Mouse (Mus musculus): Measurements from ENCODE around the gene Fgfr2. TPM values are rescaled to one million over a fixed set of nuclear protein-coding genes. Genes with fewer than 3 reads are reported as not detected.

The Fgfr2 gene
- polyA plus RNA-seq, 1 experiment from 2014 or later: 92.0 TPM

DNA sequence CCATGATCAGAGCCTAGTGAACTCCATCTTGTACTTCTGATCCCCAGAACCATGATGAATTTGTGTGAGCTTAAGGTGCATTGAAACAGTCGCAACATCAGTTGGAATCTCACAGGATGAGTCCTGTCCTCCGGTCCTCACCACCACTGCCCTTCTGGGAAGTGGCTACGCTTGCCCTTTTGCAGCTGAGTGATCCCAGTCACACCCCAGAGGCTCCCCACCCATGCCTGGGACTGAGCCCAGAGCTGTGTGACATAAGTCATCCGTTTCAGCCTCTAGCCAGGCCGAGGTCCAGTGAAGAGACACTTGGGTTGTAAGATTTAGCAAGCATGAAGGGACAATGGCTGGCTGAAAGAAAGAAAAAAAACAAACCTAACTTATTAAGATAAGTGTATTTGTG, 2318.2 kb downstream of the Fgfr2 start:
- DNase-seq (ENCODE audit: low spot score, missing footprints) (no peak), ATAC-seq (ENCODE audit: low FRiP score) (no peak)
- WGBS: 81% methylated on average over 5 of the region's 5 CpGs
- no peak overlapping the region for H3K27ac ChIP-seq (ENCODE audit: low read depth, low read length)
- no peak overlapping the region for H3K9ac ChIP-seq (ENCODE audit: low read length)
- no peak overlapping the region for H3K4me2 ChIP-seq
- no peaks in the 10 kb centered on the region for H3K36me3 ChIP-seq (ENCODE audit: control insufficient read depth, insufficient read depth, low read length)
- no peak overlapping the region for H3K4me3 ChIP-seq (ENCODE audit: low read depth, low read length)
- no peaks in the 10 kb centered on the region for H3K9me3 ChIP-seq (ENCODE audit: control insufficient read depth, low read length)
- no peaks in the 10 kb centered on the region for H3K27me3 ChIP-seq (ENCODE audit: control insufficient read depth, insufficient read depth, low read length)
- H3K4me1 ChIP-seq (ENCODE audit: control insufficient read depth, insufficient read depth, low read length): no peaks in the 10 kb centered on the region

DNA sequence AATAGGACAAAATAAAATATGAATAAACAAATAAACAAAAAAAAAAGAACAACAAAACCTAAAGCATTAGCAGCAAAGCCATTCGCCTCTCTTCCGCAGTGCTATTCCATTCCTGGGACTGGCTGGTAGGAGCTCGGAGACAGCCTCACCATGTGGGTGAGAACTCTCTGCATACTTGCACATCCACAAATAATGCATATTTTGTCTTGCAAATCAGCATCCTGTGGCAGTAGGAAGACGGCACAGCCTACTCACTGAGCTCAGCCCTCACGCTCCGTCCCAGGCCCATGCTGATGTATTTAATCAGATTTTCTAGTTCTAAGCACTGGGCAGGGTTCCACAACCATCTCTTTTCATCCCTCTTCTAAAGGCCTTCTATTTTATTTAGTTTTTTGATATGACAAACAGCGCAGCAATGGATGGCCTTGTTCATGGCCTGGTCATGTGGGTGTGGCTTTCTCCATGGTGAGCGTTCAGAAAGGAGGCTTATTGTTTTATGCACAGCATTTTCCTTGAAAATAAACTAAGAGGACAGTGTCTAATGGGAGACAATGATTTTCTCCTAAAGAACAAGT, 2319.8 kb downstream of the Fgfr2 start:
- Histone ChIP-seq H3K4me1 (ENCODE audit: control insufficient read depth, insufficient read depth, low read length) (no peaks in the 10 kb centered on the region), H3K9me3 (ENCODE audit: control insufficient read depth, low read length) (no peaks in the 10 kb centered on the region), H3K27ac (ENCODE audit: low read depth, low read length) (no peak overlapping the region), H3K9ac (ENCODE audit: low read length) (no peak overlapping the region), H3K36me3 (ENCODE audit: control insufficient read depth, insufficient read depth, low read length) (no peaks in the 10 kb centered on the region), H3K4me3 (ENCODE audit: low read depth, low read length) (no peak overlapping the region), H3K27me3 (ENCODE audit: control insufficient read depth, insufficient read depth, low read length) (no peaks in the 10 kb centered on the region), H3K4me2 (no peak overlapping the region)
- no peak for ATAC-seq (ENCODE audit: low FRiP score)
- no peak for DNase-seq (ENCODE audit: low spot score, missing footprints)
- 92% methylated on average over 8 of the region's 8 CpGs for WGBS

DNA sequence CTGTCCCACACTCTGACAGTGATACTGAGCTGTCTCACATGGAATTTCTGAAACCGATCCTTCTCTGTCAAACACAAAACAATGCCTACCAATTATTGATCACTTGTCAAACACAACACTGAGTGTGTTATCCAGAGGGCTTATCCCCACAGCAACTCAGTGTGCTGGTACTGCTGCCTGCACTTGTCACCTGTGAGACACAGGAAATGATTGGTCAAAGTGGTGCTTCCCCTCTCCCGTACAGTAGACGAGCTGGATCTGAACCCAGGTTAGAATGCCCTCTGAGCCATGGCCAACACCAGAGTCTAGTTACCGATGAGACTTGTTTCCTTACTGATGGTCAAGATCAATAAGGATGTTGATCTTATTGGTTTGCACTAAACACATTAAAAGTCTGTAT, 2321.3 kb downstream of the Fgfr2 start:
- Histone ChIP-seq H3K4me1 (ENCODE audit: control insufficient read depth, insufficient read depth, low read length) (no peaks in the 10 kb centered on the region), H3K27me3 (ENCODE audit: control insufficient read depth, insufficient read depth, low read length) (no peaks in the 10 kb centered on the region), H3K4me2 (no peak overlapping the region), H3K9ac (ENCODE audit: low read length) (no peak overlapping the region), H3K27ac (ENCODE audit: low read depth, low read length) (no peak overlapping the region), H3K4me3 (ENCODE audit: low read depth, low read length) (no peak overlapping the region), H3K36me3 (ENCODE audit: control insufficient read depth, insufficient read depth, low read length) (no peaks in the 10 kb centered on the region), H3K9me3 (ENCODE audit: control insufficient read depth, low read length) (no peaks in the 10 kb centered on the region)
- ATAC-seq (ENCODE audit: low FRiP score): no peak
- 89% methylated on average over 4 of the region's 4 CpGs for WGBS
- DNase-seq (ENCODE audit: low spot score, missing footprints): no peak

DNA sequence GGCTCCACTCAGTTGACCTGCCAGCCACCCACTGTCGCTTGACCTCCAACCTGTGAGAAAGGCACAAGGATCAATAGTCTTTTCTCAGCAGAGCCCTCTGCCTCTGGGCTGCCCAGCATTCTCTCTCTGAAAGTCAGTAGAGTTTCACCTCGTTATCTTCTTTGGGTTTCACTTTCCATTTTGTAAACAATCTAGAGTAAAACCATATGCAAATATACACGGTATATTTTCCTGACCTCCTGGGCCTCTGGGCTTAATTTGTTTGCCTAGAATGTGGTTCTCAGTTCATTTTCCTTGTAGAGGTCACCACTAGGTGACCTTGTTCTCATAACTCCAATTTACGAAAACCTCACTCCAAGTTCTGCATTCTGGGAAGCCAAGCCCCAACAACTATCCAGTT, 2322.5 kb downstream of the Fgfr2 start:
- WGBS: 75% methylated on average over 4 of the region's 4 CpGs

DNA sequence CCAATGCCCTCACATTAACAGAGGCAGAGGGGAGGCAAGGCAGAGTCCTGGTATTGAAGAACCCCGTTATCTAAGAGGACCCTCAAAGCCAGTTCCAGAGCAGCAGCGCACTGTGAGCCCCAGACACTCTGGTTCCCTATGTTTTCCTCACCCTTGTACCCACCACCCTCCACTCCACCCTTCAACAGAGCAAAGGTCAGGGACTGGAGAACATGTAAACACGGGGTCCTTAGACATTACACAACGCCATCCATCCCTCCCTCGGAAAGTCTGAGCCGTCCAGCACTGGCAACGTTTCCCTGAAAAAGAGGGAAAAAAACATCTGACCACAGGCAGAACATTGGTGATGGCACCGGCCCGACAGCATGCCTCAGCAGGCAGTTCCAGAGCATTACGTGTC, 2323.7 kb downstream of the Fgfr2 start:
- no peaks in the 10 kb centered on the region for H3K4me1 ChIP-seq (ENCODE audit: control insufficient read depth, insufficient read depth, low read length)
- no peak overlapping the region for H3K4me2 ChIP-seq
- ATAC-seq (ENCODE audit: low FRiP score) (no peak), DNase-seq (ENCODE audit: low spot score, missing footprints) (no peak)
- no peaks in the 10 kb centered on the region for H3K27me3 ChIP-seq (ENCODE audit: control insufficient read depth, insufficient read depth, low read length)
- no peaks in the 10 kb centered on the region for H3K9me3 ChIP-seq (ENCODE audit: control insufficient read depth, low read length)
- no peak overlapping the region for H3K4me3 ChIP-seq (ENCODE audit: low read depth, low read length)
- H3K27ac ChIP-seq (ENCODE audit: low read depth, low read length): no peak overlapping the region
- H3K36me3 ChIP-seq (ENCODE audit: control insufficient read depth, insufficient read depth, low read length): no peaks in the 10 kb centered on the region
- no peak overlapping the region for H3K9ac ChIP-seq (ENCODE audit: low read length)
- WGBS: 89% methylated on average over 10 of the region's 10 CpGs

More for the DNA sequence above, 2322.5 kb downstream of the Fgfr2 start:
- no peak for ATAC-seq (ENCODE audit: low FRiP score)
- DNase-seq (ENCODE audit: low spot score, missing footprints): no peak
- no peaks in the 10 kb centered on the region for H3K36me3 ChIP-seq (ENCODE audit: control insufficient read depth, insufficient read depth, low read length)
- H3K4me3 ChIP-seq (ENCODE audit: low read depth, low read length): no peak overlapping the region
- H3K9me3 ChIP-seq (ENCODE audit: control insufficient read depth, low read length): no peaks in the 10 kb centered on the region
- H3K27ac ChIP-seq (ENCODE audit: low read depth, low read length): no peak overlapping the region
- H3K4me1 ChIP-seq (ENCODE audit: control insufficient read depth, insufficient read depth, low read length): no peaks in the 10 kb centered on the region
- no peak overlapping the region for H3K9ac ChIP-seq (ENCODE audit: low read length)
- H3K4me2 ChIP-seq: no peak overlapping the region
- no peaks in the 10 kb centered on the region for H3K27me3 ChIP-seq (ENCODE audit: control insufficient read depth, insufficient read depth, low read length)

DNA sequence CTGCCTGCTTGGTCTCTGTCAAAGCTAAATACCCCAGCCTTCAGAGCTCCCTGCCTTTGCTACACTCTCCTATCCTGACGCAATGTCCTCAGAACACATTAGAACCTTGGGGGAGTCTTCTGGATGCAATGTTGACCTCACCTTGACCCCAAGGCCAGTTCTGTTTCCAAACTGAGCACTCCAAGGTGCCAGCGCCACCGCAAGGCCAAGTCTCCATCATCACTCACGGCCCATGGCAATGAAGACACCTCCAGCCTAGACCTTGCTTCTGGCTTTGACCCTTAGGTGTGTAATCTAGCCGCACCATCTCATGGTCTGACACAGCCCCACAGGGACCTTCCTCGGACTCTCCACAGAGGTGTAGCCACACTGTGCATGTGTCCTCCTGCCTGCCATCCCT, 2325.6 kb downstream of the Fgfr2 start:
- Histone ChIP-seq H3K4me2 (no peak overlapping the region), H3K36me3 (ENCODE audit: control insufficient read depth, insufficient read depth, low read length) (no peaks in the 10 kb centered on the region), H3K27me3 (ENCODE audit: control insufficient read depth, insufficient read depth, low read length) (no peaks in the 10 kb centered on the region), H3K4me1 (ENCODE audit: control insufficient read depth, insufficient read depth, low read length) (no peaks in the 10 kb centered on the region), H3K27ac (ENCODE audit: low read depth, low read length) (no peak overlapping the region), H3K9ac (ENCODE audit: low read length) (no peak overlapping the region), H3K9me3 (ENCODE audit: control insufficient read depth, low read length) (no peaks in the 10 kb centered on the region), H3K4me3 (ENCODE audit: low read depth, low read length) (no peak overlapping the region)
- no peak for DNase-seq (ENCODE audit: low spot score, missing footprints)
- ATAC-seq (ENCODE audit: low FRiP score): no peak
- WGBS: 93% methylated on average over 6 of the region's 6 CpGs

DNA sequence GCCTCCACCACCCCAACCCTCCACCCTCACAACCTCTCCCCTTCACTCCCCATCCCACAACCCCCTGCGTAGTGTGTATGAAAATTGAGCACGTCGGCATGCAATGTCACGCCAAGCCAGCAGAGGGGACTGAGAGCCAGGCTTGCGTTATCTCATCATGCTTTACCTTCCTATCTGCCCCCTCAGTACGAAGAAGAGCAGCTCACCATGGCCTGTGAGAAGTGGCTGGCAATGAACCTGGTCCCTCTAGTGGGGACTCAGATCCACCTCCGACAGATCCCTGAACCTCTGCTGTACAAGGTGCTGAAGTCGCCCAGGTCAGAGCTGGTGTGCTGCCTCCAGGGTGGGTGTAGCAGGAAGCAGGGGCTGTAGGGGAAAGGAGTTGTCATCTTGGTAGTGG, 2326.4 kb downstream of the Fgfr2 start:
- H3K27me3 ChIP-seq (ENCODE audit: control insufficient read depth, insufficient read depth, low read length): no peaks in the 10 kb centered on the region
- H3K4me2 ChIP-seq: no peak overlapping the region
- WGBS: 70% methylated on average over 8 of the region's 8 CpGs
- no peak overlapping the region for H3K27ac ChIP-seq (ENCODE audit: low read depth, low read length)
- H3K4me1 ChIP-seq (ENCODE audit: control insufficient read depth, insufficient read depth, low read length): no peaks in the 10 kb centered on the region
- ATAC-seq (ENCODE audit: low FRiP score): no peak
- no peaks in the 10 kb centered on the region for H3K36me3 ChIP-seq (ENCODE audit: control insufficient read depth, insufficient read depth, low read length)
- no peak overlapping the region for H3K4me3 ChIP-seq (ENCODE audit: low read depth, low read length)
- no peak overlapping the region for H3K9ac ChIP-seq (ENCODE audit: low read length)
- no peak for DNase-seq (ENCODE audit: low spot score, missing footprints)
- no peaks in the 10 kb centered on the region for H3K9me3 ChIP-seq (ENCODE audit: control insufficient read depth, low read length)

DNA sequence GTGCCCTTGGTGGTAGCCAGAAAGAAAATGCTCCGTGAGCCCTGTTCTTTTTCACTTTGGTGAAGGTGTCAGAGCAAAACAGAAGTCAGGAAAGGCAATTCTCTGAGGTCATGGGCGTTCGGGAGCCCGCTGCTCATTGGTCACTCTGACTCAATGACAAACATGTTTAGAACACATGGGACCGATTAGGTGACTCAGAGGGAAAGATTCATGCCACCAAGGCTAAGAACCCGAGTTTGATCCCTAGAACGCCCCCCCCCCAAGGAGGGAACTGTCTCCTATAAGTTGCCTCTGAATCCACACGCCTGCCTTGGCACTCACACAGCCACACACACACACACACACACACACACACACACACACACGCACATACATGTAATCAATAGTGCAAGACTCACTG, 2329.5 kb downstream of the Fgfr2 start:
- H3K27ac ChIP-seq (ENCODE audit: low read depth, low read length): no peak overlapping the region
- H3K36me3 ChIP-seq (ENCODE audit: control insufficient read depth, insufficient read depth, low read length): no peaks in the 10 kb centered on the region
- DNase-seq (ENCODE audit: low spot score, missing footprints) (no peak), ATAC-seq (ENCODE audit: low FRiP score) (no peak)
- no peaks in the 10 kb centered on the region for H3K4me1 ChIP-seq (ENCODE audit: control insufficient read depth, insufficient read depth, low read length)
- no peaks in the 10 kb centered on the region for H3K27me3 ChIP-seq (ENCODE audit: control insufficient read depth, insufficient read depth, low read length)
- no peak overlapping the region for H3K4me3 ChIP-seq (ENCODE audit: low read depth, low read length)
- WGBS: 79% methylated on average over 9 of the region's 9 CpGs
- H3K4me2 ChIP-seq: no peak overlapping the region
- H3K9ac ChIP-seq (ENCODE audit: low read length): no peak overlapping the region
- H3K9me3 ChIP-seq (ENCODE audit: control insufficient read depth, low read length): no peaks in the 10 kb centered on the region

DNA sequence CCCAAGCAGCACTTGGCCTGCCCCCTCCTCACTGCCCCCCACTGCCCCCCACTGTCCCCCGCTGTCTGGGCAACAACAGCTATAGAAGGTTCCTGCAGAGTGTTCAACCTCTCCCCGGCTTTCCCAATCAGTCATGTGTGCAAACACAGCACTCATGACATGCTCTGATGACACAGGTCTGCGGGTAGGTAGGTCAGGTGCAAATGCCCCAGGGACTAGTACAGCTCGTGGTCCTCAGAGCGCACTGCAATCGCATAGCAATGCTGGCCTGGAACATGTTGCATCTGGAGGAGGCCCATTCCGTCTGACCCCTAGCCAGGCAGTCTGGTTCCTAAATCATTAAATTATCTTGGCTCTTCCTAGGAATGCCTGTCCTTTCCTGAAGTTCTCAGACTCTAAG, 2333.7 kb downstream of the Fgfr2 start:
- Histone ChIP-seq H3K4me3 (ENCODE audit: low read depth, low read length) (no peak overlapping the region), H3K27ac (ENCODE audit: low read depth, low read length) (no peak overlapping the region), H3K4me2 (no peak overlapping the region), H3K9me3 (ENCODE audit: control insufficient read depth, low read length) (no peaks in the 10 kb centered on the region), H3K4me1 (ENCODE audit: control insufficient read depth, insufficient read depth, low read length) (no peaks in the 10 kb centered on the region), H3K27me3 (ENCODE audit: control insufficient read depth, insufficient read depth, low read length) (no peaks in the 10 kb centered on the region), H3K9ac (ENCODE audit: low read length) (no peak overlapping the region), H3K36me3 (ENCODE audit: control insufficient read depth, insufficient read depth, low read length) (no peaks in the 10 kb centered on the region)
- ATAC-seq (ENCODE audit: low FRiP score) (no peak), DNase-seq (ENCODE audit: low spot score, missing footprints) (no peak)
- 90% methylated on average over 7 of the region's 7 CpGs for WGBS

DNA sequence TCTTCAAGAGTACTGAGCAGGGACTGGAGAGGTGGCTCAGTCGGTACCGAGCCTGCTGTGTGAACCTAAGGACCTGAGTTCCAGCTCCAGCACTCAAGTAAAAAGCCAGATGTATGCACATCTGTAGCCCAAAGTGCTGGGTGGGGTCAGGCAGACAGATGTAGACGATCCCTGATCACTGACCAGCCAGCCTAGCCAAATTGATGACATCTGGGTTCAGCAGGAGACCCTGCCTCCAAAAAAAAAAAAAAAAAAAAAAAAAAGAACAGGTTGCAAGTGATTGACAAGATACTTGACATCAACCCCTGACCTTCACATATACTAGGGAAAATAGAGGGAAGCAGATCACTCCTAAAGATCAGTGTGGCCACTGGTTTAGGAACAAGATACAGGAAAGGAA, 2334.2 kb downstream of the Fgfr2 start:
- no peak for ATAC-seq (ENCODE audit: low FRiP score)
- H3K4me3 ChIP-seq (ENCODE audit: low read depth, low read length): no peak overlapping the region

More for the DNA sequence above, 2334.2 kb downstream of the Fgfr2 start:
- Histone ChIP-seq H3K36me3 (ENCODE audit: control insufficient read depth, insufficient read depth, low read length) (no peaks in the 10 kb centered on the region), H3K4me1 (ENCODE audit: control insufficient read depth, insufficient read depth, low read length) (no peaks in the 10 kb centered on the region), H3K27me3 (ENCODE audit: control insufficient read depth, insufficient read depth, low read length) (no peaks in the 10 kb centered on the region), H3K9ac (ENCODE audit: low read length) (no peak overlapping the region), H3K27ac (ENCODE audit: low read depth, low read length) (no peak overlapping the region), H3K4me2 (no peak overlapping the region), H3K9me3 (ENCODE audit: control insufficient read depth, low read length) (no peaks in the 10 kb centered on the region)
- 88% methylated on average over 3 of the region's 3 CpGs for WGBS
- DNase-seq (ENCODE audit: low spot score, missing footprints): no peak
